Mouse (Mus musculus): Measurements from ENCODE around the gene Rab8b.
"Not testable (repeated sequence)": the region's sequence is repeated elsewhere in the genome, so short reads cannot be mapped to it uniquely, and the experiment has no call there.

Gene Rab8b

DNA sequence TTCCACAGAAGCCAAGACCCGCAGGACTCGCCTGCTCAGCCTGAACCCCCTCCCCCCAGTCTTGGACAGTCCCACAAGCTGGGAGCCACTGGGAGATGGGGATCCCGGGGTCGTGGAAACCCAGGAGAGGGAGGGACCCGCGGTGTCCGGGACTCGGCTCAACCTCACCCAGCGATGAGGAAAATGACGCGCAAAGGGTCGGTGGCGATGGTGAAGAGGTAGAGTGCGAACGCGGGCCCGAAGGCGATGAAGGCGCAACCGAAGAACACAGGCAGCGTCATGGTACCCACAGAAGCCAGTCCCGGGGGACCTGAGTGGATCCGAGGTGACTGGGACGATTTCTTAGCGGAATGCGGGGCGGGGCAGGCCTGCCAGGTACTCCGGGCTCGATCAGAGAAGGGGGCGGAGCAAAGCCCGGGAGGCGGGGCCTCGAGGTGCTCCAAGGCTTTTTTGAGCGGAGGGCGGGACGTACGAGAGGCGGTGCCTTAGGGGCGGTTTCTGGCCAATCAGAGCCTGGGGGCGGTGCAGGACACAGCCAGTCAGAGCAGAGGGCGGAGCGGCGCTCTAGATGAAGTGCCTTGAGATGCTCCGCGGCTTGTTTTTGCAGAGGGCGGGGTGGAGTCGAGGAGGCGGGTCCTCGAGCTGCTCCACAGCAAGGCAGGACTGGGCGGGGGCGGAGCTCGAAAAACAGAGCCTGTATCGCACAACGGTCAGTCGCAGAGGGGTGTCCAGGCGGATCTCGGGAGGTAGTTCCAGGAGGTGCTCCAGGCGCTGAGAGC, 85.0 kb downstream of the Rab8b start, which contains the start of gene Aph1c:
Gene Aph1c (minus strand): TSS at position 409 of the 779 bp plus-strand sequence.
- in situ Hi-C loops (cut with MboI) = no loop called here

DNA sequence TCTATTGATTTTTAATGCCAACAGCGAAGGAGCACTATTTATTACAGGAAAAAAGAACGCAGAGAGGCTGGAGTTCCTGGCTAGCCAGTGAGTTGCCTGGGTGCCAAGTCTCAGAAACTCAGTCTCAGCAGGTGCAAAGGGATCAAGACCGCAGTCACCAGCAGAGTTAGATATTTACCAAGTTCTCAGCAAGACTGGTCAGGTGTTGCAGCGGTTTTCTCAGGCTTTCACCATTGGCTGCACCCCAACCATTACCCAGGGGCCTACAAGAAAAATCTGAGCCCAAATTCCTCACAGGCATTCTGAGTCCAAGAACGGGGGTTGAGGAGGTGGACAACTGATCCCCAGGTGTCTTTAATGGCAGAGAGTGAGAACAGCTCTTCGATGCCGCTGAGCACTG, 85.6 kb downstream of the Rab8b start:
- in situ Hi-C loops (cut with MboI) = no loop called here

DNA sequence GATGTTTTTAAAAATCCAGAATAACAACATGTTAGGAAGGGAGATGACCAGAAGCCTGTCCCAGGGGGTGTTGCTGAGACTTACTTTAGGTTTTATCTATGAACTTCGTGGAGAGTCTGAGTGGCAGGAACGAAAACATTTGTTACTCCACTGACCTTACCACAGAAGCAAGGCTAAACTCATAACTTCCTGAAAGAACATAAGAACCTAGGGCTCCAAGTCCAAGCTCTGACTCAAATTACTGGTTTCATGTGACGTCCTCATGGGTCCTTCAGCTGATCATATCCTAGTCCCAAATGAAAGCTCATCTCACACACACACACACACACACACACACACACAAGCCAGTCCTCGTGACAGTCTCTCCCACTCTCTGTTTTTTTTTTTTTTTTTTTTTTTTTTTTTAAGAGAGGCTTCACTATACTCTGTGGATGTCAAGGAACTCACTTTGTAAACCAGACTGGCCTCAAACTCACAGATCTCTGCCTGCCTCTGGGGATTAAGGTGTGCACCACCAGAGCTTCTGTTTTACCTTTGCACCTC, 87.0 kb downstream of the Rab8b start:
- in situ Hi-C loops (cut with MboI) = no loop called here

DNA sequence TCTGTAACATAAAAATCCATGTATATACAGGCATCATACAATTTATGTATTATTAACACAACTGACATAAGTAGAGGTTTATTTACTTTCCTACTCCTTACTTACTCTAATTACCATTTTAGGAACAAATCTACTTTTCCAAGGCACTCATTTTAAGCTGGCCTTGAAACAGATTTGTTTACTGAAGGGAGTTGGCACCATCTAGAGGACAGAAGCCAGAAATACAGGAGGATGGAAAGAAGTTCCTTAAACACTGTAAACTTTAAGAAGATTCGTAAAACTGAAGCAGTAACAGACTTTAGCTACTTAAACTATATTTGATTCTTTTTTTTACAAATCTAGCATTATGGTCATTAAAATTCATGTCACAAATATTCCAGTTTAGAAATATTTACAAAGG, 93.5 kb downstream of the Rab8b start:
- in situ Hi-C loops (cut with MboI) = no loop called here

DNA sequence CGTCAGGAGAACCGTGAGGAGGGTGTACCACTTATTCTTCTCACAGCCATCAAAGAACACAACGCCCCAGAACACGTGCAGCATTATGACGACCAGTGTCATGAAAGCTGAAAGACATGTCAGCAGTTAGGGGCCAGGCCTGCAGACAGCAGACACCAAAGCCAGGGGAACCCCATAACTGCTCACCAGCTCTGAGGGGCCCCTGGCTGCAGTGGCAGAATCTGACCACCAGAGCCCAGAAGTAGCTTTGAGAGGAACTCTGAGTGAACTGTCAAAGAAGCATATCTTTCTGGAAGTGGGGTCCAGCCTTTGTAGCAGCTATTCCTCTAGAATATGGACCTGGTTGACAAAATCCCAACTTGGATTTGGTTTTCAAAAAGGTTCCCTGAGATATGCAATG, 97.2 kb downstream of the Rab8b start:
- in situ Hi-C loops (cut with MboI) = not testable (repeated sequence)

GRCm38 (mm10) chr9:66820996-66821395, 98.5 kb downstream of the Rab8b start:
- in situ Hi-C loops (cut with MboI) = no loop called here

DNA sequence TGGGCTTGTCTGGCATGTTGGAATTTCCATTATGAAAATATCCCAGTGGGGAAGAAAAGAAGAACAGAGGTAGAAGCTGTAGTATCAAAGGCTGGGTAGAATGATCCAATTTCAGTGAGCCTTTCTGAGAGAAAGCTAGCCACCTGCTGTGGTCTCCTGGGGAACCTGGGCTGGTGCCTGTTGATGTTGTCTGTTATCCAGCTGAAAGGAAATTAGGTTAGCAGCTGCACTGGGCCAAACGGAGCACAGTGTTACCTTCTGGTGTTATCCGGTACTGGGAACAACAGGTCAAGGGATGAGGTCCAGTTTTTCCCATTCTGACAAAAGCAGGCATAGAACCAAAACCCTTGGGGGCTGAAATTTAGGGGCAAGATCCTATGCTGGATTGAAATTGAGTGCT, 106.1 kb downstream of the Rab8b start:
- in situ Hi-C loops (cut with MboI) = no loop called here

DNA sequence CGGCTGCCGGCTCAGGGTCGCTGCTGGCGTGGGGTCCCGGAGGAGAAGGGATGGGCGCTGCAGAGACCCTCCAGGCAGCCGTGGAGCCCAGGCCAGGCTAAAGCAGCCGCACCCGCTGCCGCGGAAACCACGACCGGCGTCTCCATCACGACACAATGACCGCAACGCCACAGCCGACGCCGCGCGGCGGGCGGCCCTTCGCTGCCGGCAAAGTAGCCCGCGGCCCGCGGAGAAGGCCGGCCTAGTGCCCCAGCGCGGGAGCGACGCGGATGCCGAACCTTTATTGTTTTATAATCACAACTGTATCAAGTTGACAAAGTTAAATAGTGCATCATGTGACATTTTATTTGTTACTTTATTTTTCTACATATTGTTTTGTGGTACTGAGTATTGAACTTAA, 113.5 kb downstream of the Rab8b start:
- in situ Hi-C loops (cut with MboI) = not testable (repeated sequence)

GRCm38 (mm10) chr9:66801947-66802346, 117.5 kb downstream of the Rab8b start:
- in situ Hi-C loops (cut with MboI) = no loop called here

DNA sequence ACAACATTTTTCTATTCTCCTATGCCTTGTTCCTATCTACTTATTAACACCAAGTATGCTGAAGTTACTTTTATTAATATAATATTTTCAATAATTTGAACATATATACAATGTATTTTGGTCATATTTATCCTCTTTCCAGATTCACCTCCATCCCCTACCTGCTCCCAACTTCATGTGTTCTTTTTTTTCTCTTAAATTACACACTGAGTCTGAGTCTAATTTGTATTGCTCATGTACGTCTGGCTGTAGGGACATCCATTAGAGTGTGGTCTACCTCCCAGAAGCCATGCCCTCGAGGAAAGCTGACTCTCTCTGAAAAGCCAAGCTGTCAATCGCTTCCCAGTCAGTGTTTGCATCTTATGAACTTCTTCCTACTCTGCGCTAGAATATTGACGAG, 122.7 kb downstream of the Rab8b start, which contains the start of gene Gm10647:
Gene Gm10647 (plus strand): TSS at position 301 of the 400 bp plus-strand sequence.
- in situ Hi-C loops (cut with MboI) = no loop called here

DNA sequence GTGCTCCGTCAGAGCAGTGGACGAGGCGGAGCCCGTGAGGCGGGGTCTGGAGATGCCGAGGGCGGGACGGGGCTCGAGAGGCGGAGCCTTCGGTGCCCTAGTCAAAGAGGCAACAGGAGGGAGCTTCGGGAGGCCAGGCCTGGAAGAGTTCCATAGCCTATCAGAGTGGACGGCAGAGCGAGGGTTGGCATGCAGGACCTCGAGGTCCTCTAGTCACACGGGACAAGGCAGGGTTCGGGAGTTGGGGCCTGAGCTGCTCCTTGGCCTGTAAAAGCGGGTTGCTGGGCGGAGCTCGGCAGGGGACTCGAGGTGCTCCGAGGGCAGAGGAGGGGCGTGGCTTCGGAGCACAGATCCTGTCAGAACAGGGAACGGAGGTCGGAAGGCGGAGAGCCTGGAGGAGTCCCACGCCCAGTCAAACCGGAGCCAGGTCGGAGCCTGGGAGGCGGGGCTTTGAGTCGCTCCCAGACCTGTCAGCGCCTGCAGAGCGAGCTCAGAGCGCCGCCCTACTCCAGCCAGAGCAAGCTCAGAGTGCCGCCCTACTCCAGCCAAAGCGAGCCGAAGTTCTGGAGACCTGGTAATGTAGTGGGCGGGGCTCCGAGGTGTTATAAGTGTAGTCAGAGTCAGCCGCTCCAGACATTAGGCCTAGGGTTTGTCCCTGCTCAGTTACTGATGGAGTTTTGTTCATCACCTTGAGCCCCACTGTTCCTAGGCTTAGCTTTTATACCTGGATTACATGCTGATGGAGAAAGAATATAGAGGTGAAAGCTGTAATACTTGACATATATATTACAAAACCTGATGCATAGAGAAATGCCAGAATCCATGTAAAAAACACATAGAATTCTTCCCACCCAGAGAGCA, 123.8 kb downstream of the Rab8b start, which contains the start of gene Aph1b:
Gene Aph1b (minus strand): TSS at position 27 of the 861 bp plus-strand sequence.
- in situ Hi-C loops (cut with MboI) = no loop called here

DNA sequence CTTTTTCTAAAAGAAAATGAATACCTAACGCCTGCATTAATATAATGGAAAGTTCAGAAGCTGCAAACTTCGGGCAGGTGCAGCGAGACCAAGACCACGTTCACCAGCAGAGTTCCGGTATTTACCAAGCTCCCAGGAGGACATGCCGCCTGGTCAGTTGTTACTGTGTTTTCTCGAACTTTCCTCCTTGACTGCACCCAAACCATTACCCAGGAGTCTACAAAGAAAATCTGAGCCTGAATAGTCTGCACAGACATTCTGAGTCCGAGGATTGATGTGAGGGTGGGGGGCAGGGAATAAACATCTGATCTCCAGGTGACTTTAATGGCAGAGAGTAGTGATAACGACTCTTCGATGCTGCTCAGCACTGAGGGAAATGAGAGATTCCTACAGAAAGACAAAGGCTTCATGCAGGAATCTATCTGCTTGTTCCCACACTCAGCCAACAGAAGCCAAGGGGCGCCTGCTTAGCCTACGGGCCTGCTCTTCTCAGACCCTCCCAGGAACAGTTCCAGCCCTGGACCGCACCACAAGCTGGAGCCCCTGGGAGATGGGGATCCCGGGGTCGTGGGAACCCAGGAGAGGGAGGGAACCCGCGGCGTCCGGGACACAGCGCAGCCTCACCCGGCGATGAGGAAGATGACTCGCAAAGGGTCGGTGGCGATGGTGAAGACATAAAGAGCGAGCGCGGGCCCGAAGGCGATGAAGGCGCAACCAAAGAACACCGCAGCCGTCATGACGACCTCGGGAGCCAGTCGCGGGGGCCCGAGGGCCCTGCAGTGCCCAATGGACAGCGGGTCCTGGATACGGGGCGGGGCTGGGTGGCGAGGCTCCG, 124.6 kb downstream of the Rab8b start:
- in situ Hi-C loops (cut with MboI) = no loop called here

Data from mature B cell (primary cell).